Mouse (Mus musculus) liver, postnatal 0 days (tissue): ENCODE data around the gene Ndc1. TPM values are rescaled to one million over a fixed set of nuclear protein-coding genes. Genes with fewer than 3 reads are reported as not detected.
A peak's percentile ranks its signal among the peaks of the same experiment; 100 is the strongest.

ENCODE experiments used
- ATAC-seq: fragments of 200-750 bp; cut with Nextera tagmentation; 2 replicates; pipeline ENCODE4 v1.8.0; 2017; ENCODE audit warnings: mild to moderate bottlenecking, moderate library complexity
- DNase-seq: peaks from one replicate; pipeline ENCODE4 v3.0.0-alpha.2; 2016
- H3K27ac ChIP-seq: fragments of 300-500 bp; sonication (generic); 2 replicates; pipeline ENCODE4 v1.5.1; 2014; ENCODE audit warnings: antibody characterized with exemption, moderate library complexity, mild to moderate bottlenecking, low read depth
- H3K27me3 ChIP-seq: fragments of 300-500 bp; sonication (generic); 2 replicates; pipeline ENCODE4 v1.6.1; 2014; ENCODE audit warnings: low read length, control low read depth, mixed read lengths; ENCODE audit not compliant: insufficient read depth
- H3K36me3 ChIP-seq: fragments of 300-500 bp; sonication (generic); replicated peaks from 2 replicates; pipeline ENCODE4 v1.6.1; 2014; ENCODE audit warnings: mild to moderate bottlenecking, control low read depth, low read length, moderate library complexity, mixed read lengths; ENCODE audit not compliant: insufficient read depth
- H3K4me1 ChIP-seq: fragments of 300-500 bp; sonication (generic); 2 replicates; pipeline ENCODE4 v1.6.1; 2014; ENCODE audit warnings: antibody characterized with exemption, mild to moderate bottlenecking, control low read depth; ENCODE audit not compliant: insufficient read depth
- H3K4me2 ChIP-seq: fragments of 300-500 bp; sonication (generic); 2 replicates; pipeline ENCODE4 v1.6.1; 2014; ENCODE audit warnings: low read depth, mild to moderate bottlenecking, low read length, moderate library complexity, mixed read lengths
- H3K4me3 ChIP-seq: fragments of 300-500 bp; sonication (generic); 2 replicates; pipeline ENCODE4 v1.5.1; 2014; ENCODE audit warnings: low read depth, low read length
- H3K9ac ChIP-seq: fragments of 300-500 bp; sonication (generic); replicated peaks from 2 replicates; pipeline ENCODE4 v1.6.1; 2014; ENCODE audit warnings: mild to moderate bottlenecking, moderate library complexity
- H3K9me3 ChIP-seq: fragments of 300-500 bp; sonication (generic); 2 replicates; pipeline ENCODE4 v1.6.1; 2016; ENCODE audit warnings: mild to moderate bottlenecking, control low read depth, low read length, mixed read lengths
- CTCF ChIP-seq: sonication (generic); IDR thresholded peaks from 2 replicates; pipeline ENCODE4 v1.5.1; 2016; ENCODE audit warnings: antibody characterized with exemption, low read depth
- EP300 ChIP-seq: IDR thresholded peaks from 2 replicates; pipeline ENCODE4 v1.6.1; 2016; ENCODE audit warnings: antibody characterized with exemption, low read depth, mild to moderate bottlenecking
- WGBS: fragments of 180-500 bp; shearing (Covaris S2); extraction: QIAGEN DNeasy Blood & Tissue Kit; methylation state at CpG from one replicate; pipeline ENCODE4 v1.1.7; 2014; ENCODE audit not compliant: insufficient replicate concordance; 5-methylcytosine and 5-hydroxymethylcytosine counted together
- polyA plus RNA-seq: library from polyadenylated mRNA; unstranded; fragments of >200 nt; fragmentation: Nextera tagmentation; extraction: Ambion mirVana; gene quantifications from 2 replicates; pipeline ENCODE4 v1.2.1, GENCODE M21; 2015

The Ndc1 gene
- polyA plus RNA-seq, 1 experiment from 2014 or later = 8.9 TPM

DNA sequence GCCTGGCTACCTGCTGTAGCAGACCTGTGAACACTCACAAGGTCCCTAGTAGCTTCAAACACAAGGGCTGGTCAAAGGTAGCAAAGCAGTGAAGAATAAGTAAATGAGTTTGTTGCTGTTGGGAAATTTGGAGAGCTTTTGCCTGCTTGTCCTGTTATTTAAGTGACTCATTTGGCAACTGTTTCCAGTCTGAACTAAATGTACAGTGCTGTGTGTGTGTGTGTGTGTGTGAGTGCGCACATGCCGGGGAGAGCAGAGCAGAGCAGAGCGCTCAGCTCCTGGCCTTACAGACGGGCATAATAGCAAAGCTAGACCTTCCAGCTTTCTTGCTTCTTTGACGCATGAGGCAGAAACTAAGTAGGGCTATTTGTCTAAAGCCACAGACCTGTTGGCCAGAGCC, 65.1 kb downstream of the Ndc1 start:
- no peaks in the 10 kb centered on the region for H3K36me3 ChIP-seq
- H3K4me2 ChIP-seq = no peak overlapping the region
- no peak for TF ChIP-seq EP300
- no peak for TF ChIP-seq CTCF
- no peak overlapping the region for H3K9ac ChIP-seq
- peaks cover 51% of the 10 kb centered on the region for H3K27me3 ChIP-seq
- WGBS = 88% methylated on average over 5 of the region's 5 CpGs
- ATAC-seq (no peak), DNase-seq (no peak)
- H3K4me1 ChIP-seq = peaks cover 8% of the 10 kb centered on the region; the same call in 1 of the 2 replicates
- no peak overlapping the region for H3K27ac ChIP-seq
- H3K9me3 ChIP-seq = no peaks in the 10 kb centered on the region
- no peak overlapping the region for H3K4me3 ChIP-seq

DNA sequence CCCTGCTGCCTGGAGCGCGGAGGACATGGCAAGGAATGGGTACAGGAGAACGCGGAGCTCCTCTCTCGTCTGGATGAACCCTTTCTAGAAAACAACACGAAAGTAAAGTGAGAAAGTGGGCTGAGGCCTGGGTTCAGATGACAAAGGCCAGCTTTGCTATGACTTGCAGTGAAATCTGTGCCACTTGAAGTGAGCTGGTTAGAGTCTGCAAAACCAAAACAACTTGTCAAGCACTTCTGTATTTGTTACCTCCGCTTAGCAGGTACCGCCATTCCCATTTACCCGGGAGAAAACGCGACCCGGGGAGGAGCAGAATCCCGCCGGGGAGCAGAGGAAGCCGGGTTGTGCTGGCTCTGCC, 66.4 kb downstream of the Ndc1 start:
- peak overlapping the region; percentile 85 for H3K4me2 ChIP-seq
- H3K4me3 ChIP-seq = peak overlapping the region; percentile 54
- no peak overlapping the region for H3K27ac ChIP-seq
- 6% methylated on average over 15 of the region's 15 CpGs for WGBS
- ATAC-seq = no peak
- no peaks in the 10 kb centered on the region for H3K9me3 ChIP-seq
- peaks cover 52% of the 10 kb centered on the region for H3K27me3 ChIP-seq
- TF ChIP-seq EP300 = no peak
- DNase-seq = no peak
- H3K4me1 ChIP-seq = peaks cover 8% of the 10 kb centered on the region; the same call in 1 of the 2 replicates
- 0 out of 2 replicates have a peak overlapping the region, but pooled peaks have one; percentile 21 for H3K9ac ChIP-seq
- no peaks in the 10 kb centered on the region for H3K36me3 ChIP-seq

DNA sequence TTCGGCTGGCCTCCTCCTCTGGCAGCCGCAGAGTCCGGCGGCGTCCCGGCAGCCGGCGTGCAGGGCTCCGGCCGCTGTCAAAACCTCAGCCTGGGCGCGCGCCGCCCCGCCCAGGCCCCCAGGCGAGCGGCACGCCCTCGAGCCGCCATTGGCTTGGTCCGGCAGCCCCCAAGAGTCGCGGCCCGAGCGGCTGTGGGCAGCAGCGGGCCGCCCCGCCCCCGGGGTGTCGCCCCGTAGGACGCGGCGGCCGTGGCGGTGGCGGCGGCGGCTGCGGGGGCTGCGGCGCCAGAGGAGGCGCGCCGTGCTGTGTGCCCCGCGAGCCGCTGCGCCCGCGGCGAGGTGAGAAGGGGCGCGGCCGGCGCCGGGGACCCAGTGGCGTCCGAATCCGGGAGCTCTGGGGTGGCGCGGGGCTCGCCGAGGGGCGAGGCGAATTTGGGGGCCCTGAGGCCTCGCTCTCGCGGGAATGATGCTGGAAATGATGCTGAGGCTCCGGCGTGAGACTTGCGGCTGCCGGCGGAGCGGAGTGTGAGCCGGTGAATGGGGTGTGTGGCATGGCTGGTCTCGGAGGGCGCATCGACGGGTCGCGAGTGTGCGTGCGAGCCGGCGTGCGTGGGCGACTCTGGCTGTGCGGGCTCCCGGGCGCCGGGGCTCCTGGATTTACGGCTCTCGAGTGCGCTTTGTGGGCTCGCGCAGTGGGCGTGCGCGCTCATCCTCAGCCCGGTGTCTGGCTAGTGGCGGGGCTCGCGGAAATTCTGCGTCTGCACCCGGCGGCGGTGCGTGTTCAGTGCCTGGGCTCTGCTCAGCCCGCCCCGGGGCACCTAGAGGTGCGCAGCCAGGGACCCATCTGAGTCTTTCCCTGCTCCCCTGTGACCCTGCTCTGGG, 67.0 kb downstream of the Ndc1 start, which contains the start of gene Glis1:
Gene Glis1, plus strand, starts transcription at position 236 of the 882 bp plus-strand sequence.
- peak within 1 kb of the TSS; percentile 54 for H3K4me3 ChIP-seq
- no peak within 1 kb of the TSS for H3K27ac ChIP-seq
- peaks cover 58% of the 10 kb centered on the region for H3K27me3 ChIP-seq
- ATAC-seq (peak; percentile 73), DNase-seq (peak; percentile 61)
- H3K9me3 ChIP-seq = no peaks in the 10 kb centered on the region
- 1% methylated on average over 77 of the region's 112 CpGs for whole genome bisulfite sequencing
- TF ChIP-seq CTCF (no peak), EP300 (no peak)
- H3K4me1 ChIP-seq = peaks cover 8% of the 10 kb centered on the region; the same call in 1 of the 2 replicates
- H3K9ac ChIP-seq = 0 out of 2 replicates have a peak within 1 kb of the TSS, but pooled peaks have one; percentile 21
- no peaks in the 10 kb centered on the region for H3K36me3 ChIP-seq
- peak within 1 kb of the TSS; percentile 85 for H3K4me2 ChIP-seq

DNA sequence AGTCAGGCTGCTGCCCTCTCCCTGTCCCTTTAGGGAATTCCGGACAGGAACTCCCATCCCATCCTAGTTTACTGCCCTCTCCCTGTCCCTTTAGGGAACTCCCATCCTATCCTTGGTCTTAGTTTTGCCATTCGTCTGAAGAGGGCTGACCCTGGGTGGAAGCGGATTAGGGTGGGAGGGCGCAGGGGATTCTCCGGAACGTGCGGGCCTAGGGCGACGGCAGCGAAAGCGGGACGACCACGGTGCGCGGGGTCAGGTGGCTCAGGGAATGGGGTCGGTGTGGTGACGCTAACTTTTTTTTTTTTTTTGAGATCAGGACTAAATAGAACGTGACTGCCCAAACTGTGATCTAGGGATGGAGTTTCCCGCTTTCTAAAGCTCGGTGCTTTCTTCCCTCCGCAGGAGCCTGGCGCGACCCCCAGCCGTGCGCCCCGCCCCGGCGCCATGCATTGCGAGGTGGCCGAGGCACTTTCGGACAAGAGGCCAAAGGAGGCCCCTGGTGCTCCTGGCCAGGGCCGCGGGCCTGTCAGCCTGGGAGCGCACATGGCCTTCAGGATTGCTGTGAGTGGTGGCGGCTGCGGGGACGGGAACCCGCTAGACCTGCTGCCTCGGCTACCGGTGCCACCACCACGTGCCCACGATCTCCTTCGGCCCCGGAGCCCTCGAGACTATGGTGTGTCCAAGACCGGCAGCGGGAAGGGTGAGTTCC, 67.8 kb downstream of the Ndc1 start:
- H3K27me3 ChIP-seq = peaks cover 61% of the 10 kb centered on the region
- H3K4me2 ChIP-seq = peak overlapping the region; percentile 85
- WGBS = 3% methylated on average over 43 of the region's 47 CpGs
- ATAC-seq = no peak
- no peak overlapping the region for H3K27ac ChIP-seq
- DNase-seq = no peak
- H3K4me3 ChIP-seq = peak overlapping the region; percentile 54
- no peak overlapping the region for H3K9ac ChIP-seq
- H3K9me3 ChIP-seq = no peaks in the 10 kb centered on the region
- TF ChIP-seq EP300 (no peak), CTCF (no peak)
- H3K4me1 ChIP-seq = peaks cover 8% of the 10 kb centered on the region; the same call in 1 of the 2 replicates
- no peaks in the 10 kb centered on the region for H3K36me3 ChIP-seq

DNA sequence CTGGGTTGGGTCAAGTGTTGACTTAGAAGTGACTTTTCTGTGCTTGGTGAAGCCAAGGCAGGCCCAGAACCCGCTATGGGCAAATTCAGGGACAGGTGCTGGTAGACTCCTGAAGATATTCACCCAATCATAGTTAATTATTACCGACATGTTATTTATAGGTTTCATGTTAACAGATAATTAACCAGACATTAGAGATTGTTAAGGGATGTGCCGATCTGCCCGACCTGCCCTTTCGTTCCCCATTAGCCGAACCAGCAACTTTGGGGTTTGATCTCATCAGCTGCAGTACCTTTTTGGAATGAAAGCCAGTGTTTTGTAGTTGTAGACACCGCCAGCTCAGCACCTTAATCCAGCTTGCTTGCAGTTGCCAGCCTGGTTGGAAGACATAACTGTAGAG, 68.9 kb downstream of the Ndc1 start:
- TF ChIP-seq EP300 = no peak
- H3K27me3 ChIP-seq = peaks cover 66% of the 10 kb centered on the region
- ATAC-seq (no peak), DNase-seq (no peak)
- H3K9ac ChIP-seq = no peak overlapping the region
- no peak overlapping the region for H3K27ac ChIP-seq
- WGBS = 76% methylated on average over 7 of the region's 7 CpGs
- H3K4me3 ChIP-seq = no peak overlapping the region
- peaks cover 8% of the 10 kb centered on the region; the same call in 1 of the 2 replicates for H3K4me1 ChIP-seq
- no peak overlapping the region for H3K4me2 ChIP-seq
- no peaks in the 10 kb centered on the region for H3K9me3 ChIP-seq
- no peaks in the 10 kb centered on the region for H3K36me3 ChIP-seq

DNA sequence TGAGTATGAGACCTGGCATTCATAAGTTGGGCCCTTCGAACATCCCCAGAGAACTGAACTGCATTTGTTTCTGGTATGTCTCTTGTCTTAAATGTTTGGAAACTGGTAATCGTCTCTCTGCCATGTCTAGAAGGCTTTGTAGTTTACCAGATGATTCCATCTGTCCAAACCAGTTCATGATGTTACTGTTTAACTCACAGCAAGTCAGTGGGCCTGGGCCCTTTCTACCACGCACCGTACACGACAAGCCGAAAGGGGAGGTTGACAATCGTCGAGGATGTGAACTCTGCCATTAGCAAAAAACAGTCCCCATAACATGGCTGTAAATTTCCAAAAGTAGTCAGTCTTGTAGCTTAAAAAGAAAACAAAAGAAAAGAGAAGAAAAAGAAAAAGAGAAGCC, 71.2 kb downstream of the Ndc1 start:
- no peak for TF ChIP-seq EP300
- no peak for TF ChIP-seq CTCF
- ATAC-seq (no peak), DNase-seq (no peak)
- Histone ChIP-seq H3K36me3 (no peaks in the 10 kb centered on the region), H3K9ac (no peak overlapping the region), H3K9me3 (no peaks in the 10 kb centered on the region), H3K27me3 (peaks cover 53% of the 10 kb centered on the region), H3K27ac (no peak overlapping the region), H3K4me1 (peaks cover 8% of the 10 kb centered on the region; the same call in 1 of the 2 replicates), H3K4me2 (no peak overlapping the region), H3K4me3 (no peak overlapping the region)
- WGBS = 76% methylated on average over 8 of the region's 8 CpGs
